Mouse (Mus musculus) ES-CJ7 (cell line): ENCODE data around the gene Lgals3.

Experiments used
- DNase-seq: peaks from one replicate; pipeline ENCODE4 v3.0.0; 2011; ENCODE audit warnings: low read depth, low spot score

Gene Lgals3

GRCm38 (mm10) chr14:47421606-47422005 lies 54.1 kb downstream of the Lgals3 start:
- DNase-seq, result peak; percentile 75

GRCm38 (mm10) chr14:47422466-47422865 lies 54.9 kb downstream of the Lgals3 start:
- DNase-seq, result peak; percentile 68

- peak; percentile 33 for DNase-seq
These were observed 65.4 kb downstream of the Lgals3 start for GRCm38 (mm10) chr14:47432987-47433386.
